Mouse (Mus musculus) bone marrow macrophage, adult 2 months (primary cell): ENCODE measurements around the gene Efna3.

Source experiments
- CTCF ChIP-seq: IDR thresholded peaks from 2 replicates; pipeline ENCODE4 v1.5.1; 2012; ENCODE audit warnings: low read depth, mild to moderate bottlenecking, low read length, moderate library complexity
- POLR2A ChIP-seq: IDR thresholded peaks from 2 replicates; pipeline ENCODE4 v1.6.1; 2012; ENCODE audit warnings: mild to moderate bottlenecking, low read depth, low read length, borderline replicate concordance

GRCm38 (mm10) chr3:89294195-89294594 is 28.6 kb downstream of the Efna3 start:
- TF ChIP-seq CTCF: no peak
- TF ChIP-seq POLR2A: no peak
